Mouse (Mus musculus) heart, embryonic 10.5 days (tissue): ENCODE measurements around the gene Tpk1. TPM values are rescaled to one million over a fixed set of nuclear protein-coding genes. Genes with fewer than 3 reads are reported as not detected.

Source experiments
- DNase-seq: peaks from one replicate; pipeline ENCODE4 v3.0.0-alpha.2; 2017; ENCODE audit warnings: low spot score
- H3K27ac ChIP-seq: fragments of 300-500 bp; sonication (generic); 2 replicates; pipeline ENCODE4 v1.5.1; 2016; ENCODE audit warnings: mild to moderate bottlenecking
- H3K27me3 ChIP-seq: fragments of 300-500 bp; sonication (generic); 2 replicates; pipeline ENCODE4 v1.6.1; 2016; ENCODE audit warnings: mild to moderate bottlenecking; ENCODE audit not compliant: poor library complexity, insufficient read depth, severe bottlenecking
- H3K36me3 ChIP-seq: fragments of 300-500 bp; sonication (generic); 2 replicates; pipeline ENCODE4 v1.6.1; 2016; ENCODE audit warnings: mild to moderate bottlenecking, moderate library complexity
- H3K4me1 ChIP-seq: fragments of 300-500 bp; sonication (generic); 2 replicates; pipeline ENCODE4 v1.6.1; 2016; ENCODE audit warnings: mild to moderate bottlenecking
- H3K4me3 ChIP-seq: fragments of 300-500 bp; sonication (generic); 2 replicates; pipeline ENCODE4 v1.5.1; 2016; ENCODE audit warnings: mild to moderate bottlenecking, moderate library complexity
- H3K9me3 ChIP-seq: fragments of 300-500 bp; sonication (generic); 2 replicates; pipeline ENCODE4 v1.6.1; 2016; ENCODE audit warnings: mild to moderate bottlenecking, moderate library complexity
- WGBS: fragments of 180-500 bp; shearing (Covaris S2); methylation state at CpG from one replicate; pipeline ENCODE4 v1.1.7; 2016; 5-methylcytosine and 5-hydroxymethylcytosine counted together
- polyA plus RNA-seq: library from polyadenylated mRNA; unstranded; fragments of >200 nt; fragmentation: Nextera tagmentation; extraction: Ambion mirVana; gene quantifications from 2 replicates; pipeline ENCODE4 v1.2.1, GENCODE M21; 2016

Gene Tpk1
- polyA plus RNA-seq, 1 experiment from 2014 or later: 5.7 TPM

GRCm38 (mm10) chr6:43295908-43296307 is 370.2 kb downstream of the Tpk1 start:
- no peak overlapping the region for H3K4me3 ChIP-seq
- no peaks in the 10 kb centered on the region for H3K36me3 ChIP-seq
- WGBS: 16% methylated on average over 5 of the region's 5 CpGs
- peaks cover 6% of the 10 kb centered on the region for H3K4me1 ChIP-seq
- no peaks in the 10 kb centered on the region for H3K27me3 ChIP-seq
- no peak for DNase-seq
- H3K27ac ChIP-seq: no peak overlapping the region
- no peaks in the 10 kb centered on the region for H3K9me3 ChIP-seq
